Mouse (Mus musculus) erythroblast, embryonic 14.5 days (primary cell): ENCODE data around the gene Arel1. TPM values are rescaled to one million over a fixed set of nuclear protein-coding genes. Genes with fewer than 3 reads are reported as not detected.

ENCODE experiments used
- H3K27me3 ChIP-seq: 2 replicates; pipeline ENCODE4 v1.6.1; 2012; ENCODE audit warnings: inconsistent platforms; ENCODE audit not compliant: control insufficient read depth
- H3K36me3 ChIP-seq: 2 replicates; pipeline ENCODE4 v1.6.1; 2012; ENCODE audit warnings: mild to moderate bottlenecking, inconsistent platforms; ENCODE audit not compliant: control insufficient read depth
- H3K4me1 ChIP-seq: 2 replicates; pipeline ENCODE4 v1.6.1; 2012; ENCODE audit warnings: inconsistent platforms; ENCODE audit not compliant: control insufficient read depth
- H3K4me3 ChIP-seq: replicated peaks from 2 replicates; pipeline ENCODE3; 2012; ENCODE audit warnings: moderate library complexity, mild to moderate bottlenecking, inconsistent platforms
- H3K9me3 ChIP-seq: 2 replicates; pipeline ENCODE4 v1.6.1; 2012; ENCODE audit warnings: low read length, inconsistent platforms, mixed read lengths; ENCODE audit not compliant: control insufficient read depth
- GATA1 ChIP-seq: IDR thresholded peaks from 2 replicates; pipeline ENCODE4 v1.6.1; 2012; ENCODE audit warnings: low read length, inconsistent platforms, mixed read lengths
- TAL1 ChIP-seq: IDR thresholded peaks from 3 replicates; pipeline ENCODE4 v1.6.1; 2012; ENCODE audit warnings: low read length, inconsistent platforms, mixed read lengths
- polyA plus RNA-seq: library from polyadenylated mRNA; stranded (reverse); fragments of >175 nt; gene quantifications from 2 replicates; pipeline ENCODE4 v1.2.3, GENCODE M21; 2012

Arel1 gene
- polyA plus RNA-seq, 1 experiment = 0.78 TPM

- Histone ChIP-seq H3K27me3 (peaks cover 86% of the 10 kb centered on the region), H3K9me3 (peaks cover 13% of the 10 kb centered on the region; the same call in 1 of the 2 replicates), H3K36me3 (no peaks in the 10 kb centered on the region), H3K4me1 (peaks cover 15% of the 10 kb centered on the region), H3K4me3 (no peak overlapping the region)
- no peak for TF ChIP-seq TAL1
- no peak for TF ChIP-seq GATA1
Observed at GRCm38 (mm10) chr12:84875761-84876480, 94.8 kb downstream of the Arel1 start.

GRCm38 (mm10) chr12:84873434-84873833 is 97.3 kb downstream of the Arel1 start:
- H3K4me3 ChIP-seq = no peak overlapping the region

GRCm38 (mm10) chr12:84872310-84872709 is 98.4 kb downstream of the Arel1 start:
- Histone ChIP-seq H3K9me3 (peaks cover 13% of the 10 kb centered on the region; the same call in 1 of the 2 replicates), H3K27me3 (peaks cover 79% of the 10 kb centered on the region), H3K4me3 (no peak overlapping the region), H3K4me1 (peaks cover 17% of the 10 kb centered on the region), H3K36me3 (no peaks in the 10 kb centered on the region)
- TF ChIP-seq TAL1 = no peak
- no peak for TF ChIP-seq GATA1

More at GRCm38 (mm10) chr12:84873434-84873833, 97.3 kb downstream of the Arel1 start:
- no peaks in the 10 kb centered on the region for H3K36me3 ChIP-seq
- TF ChIP-seq GATA1 = no peak
- peaks cover 13% of the 10 kb centered on the region; the same call in 1 of the 2 replicates for H3K9me3 ChIP-seq
- peaks cover 83% of the 10 kb centered on the region for H3K27me3 ChIP-seq
- peaks cover 17% of the 10 kb centered on the region for H3K4me1 ChIP-seq

Other genes starting within 250 kb of the Arel1 start
- 5.0 TPM in 2 replicates for gene Npc2, start 197.7 kb downstream of the Arel1 start, polyA plus RNA-seq
- gene Isca2, start 197.6 kb downstream of the Arel1 start, polyA plus RNA-seq = 9.7 and 10.3 TPM in 2 replicates
- 0.23 TPM in 2 replicates for gene Ltbp2, start 94.4 kb downstream of the Arel1 start, polyA plus RNA-seq
- 3.1 and 3.2 TPM in 2 replicates for gene Fcf1, start within 50 bp of the Arel1 start, polyA plus RNA-seq
- gene Ylpm1, start 25.4 kb upstream of the Arel1 start, polyA plus RNA-seq = 1.1 TPM in 2 replicates
- gene Prox2, start 139.9 kb upstream of the Arel1 start, polyA plus RNA-seq = 0.31 and 0.34 TPM in 2 replicates
- gene Dlst, start 139.9 kb upstream of the Arel1 start, polyA plus RNA-seq = 41.0 and 55.1 TPM in 2 replicates
- gene Rps6kl1, start 180.4 kb upstream of the Arel1 start, polyA plus RNA-seq = 0.03 and 0.06 TPM in 2 replicates
- gene Pgf, start 206.9 kb upstream of the Arel1 start, polyA plus RNA-seq = not detected in 2 replicates
- 18.6 and 27.3 TPM in 2 replicates for gene Eif2b2, start 248.6 kb upstream of the Arel1 start, polyA plus RNA-seq